Mouse (Mus musculus): ENCODE results near the gene Afmid. TPM values are rescaled to one million over a fixed set of nuclear protein-coding genes. Genes with fewer than 3 reads are reported as not detected.

The Afmid gene
- polyA plus RNA-seq, 1 experiment from 2014 or later: 9.6 TPM

DNA sequence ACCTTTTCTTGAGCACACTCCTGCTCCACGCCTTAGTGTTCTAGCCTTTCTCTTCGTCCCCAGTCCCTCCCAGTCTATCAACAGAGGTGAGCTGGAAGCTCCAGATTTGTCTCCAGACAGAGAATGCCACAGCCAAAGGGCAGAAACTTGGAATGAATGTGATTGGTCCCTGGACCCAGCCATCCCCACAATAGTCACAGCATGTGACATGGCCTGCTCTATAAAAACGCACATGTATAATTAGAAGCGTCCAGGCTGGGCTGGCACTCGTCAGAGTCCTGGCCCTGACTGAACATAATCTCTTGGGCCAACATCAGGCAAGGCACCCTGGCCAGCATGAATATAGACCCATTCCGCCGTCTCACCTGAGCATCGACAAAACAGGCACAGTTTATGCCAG is 6.6 kb upstream of the Afmid start:
- Histone ChIP-seq H3K36me3 (ENCODE audit: control insufficient read depth, insufficient read depth, low read length) (peaks cover 19% of the 10 kb centered on the region), H3K4me2 (ENCODE audit: low read depth, low read length) (no peak overlapping the region), H3K4me3 (ENCODE audit: low read length) (no peak overlapping the region), H3K9me3 (ENCODE audit: control insufficient read depth, low read length) (no peaks in the 10 kb centered on the region), H3K4me1 (ENCODE audit: control insufficient read depth, insufficient read depth, low read length) (peaks cover 33% of the 10 kb centered on the region), H3K27ac (ENCODE audit: low read length) (no peak overlapping the region; the same call in 1 of the 2 replicates), H3K9ac (ENCODE audit: low read depth, low read length) (no peak overlapping the region), H3K27me3 (replicated peaks; ENCODE audit: control insufficient read depth, insufficient read depth, low read length) (no peaks in the 10 kb centered on the region)
- no peak for ATAC-seq
- WGBS: 75% methylated on average over 8 of the region's 8 CpGs

DNA sequence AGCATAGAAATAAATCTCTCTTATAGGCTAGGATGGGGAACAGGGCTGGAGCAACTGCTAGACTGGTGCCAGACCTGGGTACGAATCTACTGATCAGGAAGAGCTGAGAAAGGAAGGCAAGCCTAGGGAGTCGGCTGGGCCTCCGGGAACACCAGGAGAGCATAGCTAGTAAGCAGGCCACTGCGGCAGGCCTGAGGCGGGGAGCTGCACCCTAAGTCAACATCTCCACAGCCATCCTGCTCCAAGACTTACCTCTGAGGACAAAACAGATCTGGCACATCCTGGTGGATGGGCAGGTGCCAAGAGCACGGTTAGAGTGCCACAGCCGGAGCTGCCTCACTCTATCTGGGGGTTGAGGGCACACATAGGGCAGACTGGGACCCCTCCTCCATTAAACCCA is 5.6 kb upstream of the Afmid start:
- no peak for ATAC-seq
- Histone ChIP-seq H3K9ac (ENCODE audit: low read depth, low read length) (no peak overlapping the region), H3K27me3 (replicated peaks; ENCODE audit: control insufficient read depth, insufficient read depth, low read length) (no peaks in the 10 kb centered on the region), H3K9me3 (ENCODE audit: control insufficient read depth, low read length) (no peaks in the 10 kb centered on the region), H3K36me3 (ENCODE audit: control insufficient read depth, insufficient read depth, low read length) (peaks cover 19% of the 10 kb centered on the region), H3K27ac (ENCODE audit: low read length) (no peak overlapping the region), H3K4me3 (ENCODE audit: low read length) (no peak overlapping the region), H3K4me2 (ENCODE audit: low read depth, low read length) (no peak overlapping the region), H3K4me1 (ENCODE audit: control insufficient read depth, insufficient read depth, low read length) (peaks cover 37% of the 10 kb centered on the region)
- 82% methylated on average over 7 of the region's 7 CpGs for WGBS

DNA sequence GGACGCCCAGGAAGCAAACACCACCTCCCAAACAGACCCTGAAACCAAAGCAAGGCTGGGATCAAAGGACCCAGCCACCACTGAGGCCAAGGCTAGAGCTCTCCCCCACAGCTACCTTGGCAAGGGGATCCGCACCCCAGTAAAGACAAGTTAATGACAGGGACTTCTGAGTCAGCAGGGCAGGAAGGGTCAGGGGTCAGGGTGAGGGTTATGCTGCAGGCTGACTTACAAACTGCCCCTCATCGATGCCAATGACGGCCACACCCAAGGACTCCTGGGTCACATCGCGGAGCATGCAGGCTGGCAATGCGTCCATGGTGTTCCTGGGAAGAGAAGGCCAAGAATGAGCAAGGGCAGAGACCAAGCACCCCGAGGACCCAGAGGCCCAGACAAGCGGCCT is 3.9 kb upstream of the Afmid start:
- H3K9ac ChIP-seq (ENCODE audit: low read depth, low read length): 0 out of 2 replicates have a peak overlapping the region, but pooled peaks have one; percentile 13
- no peaks in the 10 kb centered on the region for H3K9me3 ChIP-seq (ENCODE audit: control insufficient read depth, low read length)
- no peak overlapping the region for H3K4me2 ChIP-seq (ENCODE audit: low read depth, low read length)
- H3K36me3 ChIP-seq (ENCODE audit: control insufficient read depth, insufficient read depth, low read length): peaks cover 15% of the 10 kb centered on the region
- no peak overlapping the region for H3K27ac ChIP-seq (ENCODE audit: low read length)
- no peak for ATAC-seq
- H3K4me1 ChIP-seq (ENCODE audit: control insufficient read depth, insufficient read depth, low read length): peaks cover 34% of the 10 kb centered on the region
- no peaks in the 10 kb centered on the region for H3K27me3 ChIP-seq (replicated peaks; ENCODE audit: control insufficient read depth, insufficient read depth, low read length)
- no peak overlapping the region for H3K4me3 ChIP-seq (ENCODE audit: low read length)
- WGBS: 84% methylated on average over 9 of the region's 9 CpGs

DNA sequence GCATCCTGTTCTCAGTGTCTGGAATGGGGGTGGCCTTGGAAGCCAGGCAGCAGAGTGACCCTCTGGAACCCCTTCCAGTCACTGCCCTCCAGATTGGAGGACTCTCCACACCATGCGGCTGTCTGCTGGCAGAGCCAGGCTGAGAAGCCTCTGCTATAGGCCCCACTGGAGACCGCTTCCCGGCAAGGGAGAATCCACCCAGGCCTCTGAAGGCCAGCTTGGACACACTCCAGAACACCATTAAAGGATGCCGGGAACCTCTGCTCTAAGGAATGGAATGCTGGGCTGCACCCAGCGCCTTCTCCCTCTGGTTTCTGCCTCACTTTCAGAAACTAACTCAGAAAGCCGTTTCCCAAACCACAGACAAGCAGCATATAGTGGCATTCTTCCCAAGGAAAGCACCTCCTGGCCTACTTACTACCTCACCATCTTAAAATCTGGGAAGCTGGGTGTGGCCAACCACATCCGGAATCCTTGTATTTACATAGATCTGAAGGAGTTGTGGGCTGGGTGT is 2.9 kb upstream of the Afmid start:
- Histone ChIP-seq H3K9ac (ENCODE audit: low read depth, low read length) (peak overlapping the region; percentile 50), H3K27ac (ENCODE audit: low read length) (peak overlapping the region; percentile 78), H3K36me3 (ENCODE audit: control insufficient read depth, insufficient read depth, low read length) (peaks cover 10% of the 10 kb centered on the region), H3K4me3 (ENCODE audit: low read length) (no peak overlapping the region), H3K4me2 (ENCODE audit: low read depth, low read length) (no peak overlapping the region), H3K4me1 (ENCODE audit: control insufficient read depth, insufficient read depth, low read length) (peaks cover 39% of the 10 kb centered on the region), H3K9me3 (ENCODE audit: control insufficient read depth, low read length) (no peaks in the 10 kb centered on the region), H3K27me3 (replicated peaks; ENCODE audit: control insufficient read depth, insufficient read depth, low read length) (no peaks in the 10 kb centered on the region)
- WGBS: 52% methylated on average over 7 of the region's 7 CpGs
- no peak for ATAC-seq

DNA sequence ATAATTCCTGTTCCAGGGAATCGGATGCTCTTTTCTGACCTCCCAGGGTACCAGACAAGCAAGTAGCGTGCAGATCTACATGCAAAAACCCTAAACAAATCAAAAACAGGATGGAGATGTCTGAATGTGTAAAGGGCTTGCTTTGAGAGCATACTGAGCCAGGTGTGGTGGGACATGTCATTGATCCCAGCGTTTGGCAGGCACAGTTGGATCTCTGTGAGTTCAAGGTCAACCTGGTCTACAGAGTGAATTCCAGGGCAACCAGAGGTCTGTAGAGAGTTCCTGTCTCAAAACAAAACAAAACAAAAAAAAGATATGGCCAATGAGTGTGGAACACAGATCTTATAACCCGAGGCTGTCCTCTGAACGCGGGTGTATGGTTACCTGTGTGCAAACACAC is 2.3 kb upstream of the Afmid start:
- no peaks in the 10 kb centered on the region for H3K9me3 ChIP-seq (ENCODE audit: control insufficient read depth, low read length)
- peak overlapping the region; percentile 78 for H3K27ac ChIP-seq (ENCODE audit: low read length)
- peaks cover 46% of the 10 kb centered on the region for H3K4me1 ChIP-seq (ENCODE audit: control insufficient read depth, insufficient read depth, low read length)
- H3K27me3 ChIP-seq (replicated peaks; ENCODE audit: control insufficient read depth, insufficient read depth, low read length): no peaks in the 10 kb centered on the region
- peak overlapping the region; percentile 67; the same call in 1 of the 2 replicates for H3K9ac ChIP-seq (ENCODE audit: low read depth, low read length)
- WGBS: 85% methylated on average over 6 of the region's 6 CpGs
- peak overlapping the region; percentile 89; the same call in 1 of the 2 replicates for H3K4me2 ChIP-seq (ENCODE audit: low read depth, low read length)
- ATAC-seq: no peak
- no peak overlapping the region for H3K4me3 ChIP-seq (ENCODE audit: low read length)
- H3K36me3 ChIP-seq (ENCODE audit: control insufficient read depth, insufficient read depth, low read length): peaks cover 10% of the 10 kb centered on the region

DNA sequence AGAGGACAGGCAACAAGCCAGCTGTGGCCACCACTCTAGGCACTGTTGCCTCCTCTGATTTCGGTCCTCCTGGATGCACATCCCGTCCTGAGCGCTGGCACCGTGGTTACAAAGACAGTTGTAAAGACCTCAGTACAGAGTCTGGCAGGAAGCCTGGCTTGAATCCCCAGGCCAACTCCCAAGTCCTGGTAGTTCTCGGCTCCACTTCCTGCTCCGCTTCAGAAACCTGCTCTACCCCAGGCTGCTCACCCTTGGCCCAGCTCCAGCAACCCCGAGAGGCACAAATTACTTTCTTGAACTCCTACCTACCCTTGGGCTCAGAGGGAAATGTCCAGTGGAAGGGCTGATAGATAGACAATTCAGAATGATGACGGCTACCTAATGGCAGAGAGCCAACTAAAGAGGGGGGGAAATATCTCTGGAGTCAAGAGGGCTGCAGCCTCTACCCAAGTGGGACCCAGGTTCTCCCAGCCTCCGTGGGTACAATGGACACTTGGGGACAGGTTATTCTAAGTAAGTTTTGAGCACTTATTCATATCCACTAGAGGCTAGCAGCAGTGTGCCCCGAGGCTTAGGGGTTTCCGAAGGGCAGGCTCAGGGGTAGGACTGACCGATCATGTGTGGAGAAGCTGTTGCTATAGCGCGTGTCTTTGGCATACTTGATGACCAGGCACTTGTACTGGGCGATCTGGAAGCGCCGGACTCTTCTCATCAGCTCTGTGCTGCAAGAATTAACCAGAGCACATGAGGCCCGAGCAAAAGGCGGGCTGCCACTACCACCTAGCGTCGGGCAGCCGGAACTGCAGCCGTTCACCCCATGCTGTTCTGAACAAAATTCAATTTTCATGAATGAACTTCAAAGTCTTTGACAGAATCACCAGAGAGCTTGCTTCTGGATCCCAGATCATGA is 1.4 kb upstream of the Afmid start:
- peaks cover 52% of the 10 kb centered on the region for H3K4me1 ChIP-seq (ENCODE audit: control insufficient read depth, insufficient read depth, low read length)
- H3K4me2 ChIP-seq (ENCODE audit: low read depth, low read length): peak overlapping the region; percentile 89
- H3K36me3 ChIP-seq (ENCODE audit: control insufficient read depth, insufficient read depth, low read length): peaks cover 10% of the 10 kb centered on the region
- ATAC-seq: peak; percentile 52
- no peaks in the 10 kb centered on the region for H3K9me3 ChIP-seq (ENCODE audit: control insufficient read depth, low read length)
- H3K27ac ChIP-seq (ENCODE audit: low read length): peak overlapping the region; percentile 81
- H3K27me3 ChIP-seq (replicated peaks; ENCODE audit: control insufficient read depth, insufficient read depth, low read length): no peaks in the 10 kb centered on the region
- H3K9ac ChIP-seq (ENCODE audit: low read depth, low read length): peak overlapping the region; percentile 84
- 10% methylated on average over 23 of the region's 23 CpGs for WGBS
- H3K4me3 ChIP-seq (ENCODE audit: low read length): peak overlapping the region; percentile 65

DNA sequence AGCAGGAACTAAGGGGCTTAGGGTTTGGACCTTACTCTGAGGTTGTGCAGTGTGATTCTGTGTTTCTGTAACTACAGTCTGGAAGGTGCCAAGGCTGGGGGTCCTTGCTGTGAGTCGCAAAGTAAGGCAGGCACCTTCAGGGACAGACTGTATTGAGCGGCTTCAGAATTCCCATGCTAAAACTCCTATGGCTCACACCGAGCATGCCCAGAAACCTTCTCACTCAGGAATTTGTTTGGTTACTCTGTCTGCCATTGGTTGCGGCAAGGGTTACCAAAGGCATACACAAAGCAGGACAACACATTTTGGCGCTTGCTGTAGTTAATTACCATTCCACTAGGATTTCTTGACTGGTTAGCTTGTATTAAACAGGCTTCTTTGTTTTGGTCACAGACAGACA is 440 bp downstream of the Afmid start:
- Histone ChIP-seq H3K4me2 (ENCODE audit: low read depth, low read length) (peak overlapping the region; percentile 89), H3K27ac (ENCODE audit: low read length) (peak overlapping the region; percentile 91), H3K36me3 (ENCODE audit: control insufficient read depth, insufficient read depth, low read length) (peaks cover 7% of the 10 kb centered on the region), H3K9ac (ENCODE audit: low read depth, low read length) (peak overlapping the region; percentile 84), H3K27me3 (replicated peaks; ENCODE audit: control insufficient read depth, insufficient read depth, low read length) (no peaks in the 10 kb centered on the region), H3K4me1 (ENCODE audit: control insufficient read depth, insufficient read depth, low read length) (peaks cover 68% of the 10 kb centered on the region), H3K4me3 (ENCODE audit: low read length) (peak overlapping the region; percentile 65), H3K9me3 (ENCODE audit: control insufficient read depth, low read length) (no peaks in the 10 kb centered on the region)
- 0 out of 2 replicates have a peak, but pooled peaks have one; percentile 2 for ATAC-seq
- WGBS: 8% methylated on average over 5 of the region's 5 CpGs

DNA sequence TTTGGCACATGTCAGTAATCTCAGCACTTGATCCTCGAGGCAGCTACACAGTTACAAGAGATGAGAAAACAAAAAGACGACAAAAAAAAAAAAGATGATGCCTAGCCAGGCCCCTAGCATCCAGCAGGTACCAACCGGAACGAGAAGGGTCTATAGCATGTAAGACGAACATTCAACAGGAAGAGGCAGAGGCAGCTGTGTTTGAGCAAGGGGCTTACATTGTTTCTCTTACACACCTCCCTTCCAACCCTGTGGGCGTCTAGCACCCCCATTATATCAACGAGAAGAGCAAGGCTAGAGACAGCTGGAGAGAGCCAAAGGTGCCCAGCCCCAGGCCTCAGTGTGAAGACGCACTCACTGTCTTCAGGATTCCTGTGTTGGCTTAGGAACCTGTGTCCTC is 1.2 kb downstream of the Afmid start:
- no peaks in the 10 kb centered on the region for H3K27me3 ChIP-seq (replicated peaks; ENCODE audit: control insufficient read depth, insufficient read depth, low read length)
- H3K36me3 ChIP-seq (ENCODE audit: control insufficient read depth, insufficient read depth, low read length): no peaks in the 10 kb centered on the region
- peaks cover 63% of the 10 kb centered on the region for H3K4me1 ChIP-seq (ENCODE audit: control insufficient read depth, insufficient read depth, low read length)
- H3K4me3 ChIP-seq (ENCODE audit: low read length): peak overlapping the region; percentile 2; the same call in 1 of the 2 replicates
- no peaks in the 10 kb centered on the region for H3K9me3 ChIP-seq (ENCODE audit: control insufficient read depth, low read length)
- no peak for ATAC-seq
- 54% methylated on average over 8 of the region's 8 CpGs for WGBS
- H3K9ac ChIP-seq (ENCODE audit: low read depth, low read length): peak overlapping the region; percentile 84
- H3K4me2 ChIP-seq (ENCODE audit: low read depth, low read length): peak overlapping the region; percentile 89
- peak overlapping the region; percentile 98 for H3K27ac ChIP-seq (ENCODE audit: low read length)

DNA sequence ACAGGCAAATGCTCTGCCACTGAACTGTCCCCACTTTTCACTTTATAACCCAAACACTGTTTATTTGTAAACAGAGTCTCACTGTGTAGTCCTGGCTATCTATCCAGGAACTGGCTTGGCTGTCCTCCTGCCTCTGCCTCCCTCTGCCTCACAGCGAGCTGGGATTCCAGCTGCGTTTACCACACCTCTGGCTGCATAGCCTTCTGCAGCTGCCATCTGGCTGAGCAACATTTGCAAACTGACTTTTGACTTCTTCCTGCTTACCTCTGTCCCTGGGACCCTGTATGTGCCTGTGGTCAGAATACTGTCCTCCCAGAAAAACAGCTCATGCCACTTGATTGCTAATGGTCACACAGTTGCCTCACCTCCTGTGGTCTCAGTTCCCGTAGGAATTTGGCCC is 1.7 kb downstream of the Afmid start:
- peak overlapping the region; percentile 84 for H3K9ac ChIP-seq (ENCODE audit: low read depth, low read length)
- no peak for ATAC-seq
- WGBS: 46% methylated on average over 3 of the region's 3 CpGs
- H3K27ac ChIP-seq (ENCODE audit: low read length): peak overlapping the region; percentile 98
- peak overlapping the region; percentile 89 for H3K4me2 ChIP-seq (ENCODE audit: low read depth, low read length)
- H3K9me3 ChIP-seq (ENCODE audit: control insufficient read depth, low read length): no peaks in the 10 kb centered on the region
- H3K27me3 ChIP-seq (replicated peaks; ENCODE audit: control insufficient read depth, insufficient read depth, low read length): no peaks in the 10 kb centered on the region
- no peaks in the 10 kb centered on the region for H3K36me3 ChIP-seq (ENCODE audit: control insufficient read depth, insufficient read depth, low read length)
- H3K4me3 ChIP-seq (ENCODE audit: low read length): peak overlapping the region; percentile 1; the same call in 1 of the 2 replicates
- peaks cover 66% of the 10 kb centered on the region for H3K4me1 ChIP-seq (ENCODE audit: control insufficient read depth, insufficient read depth, low read length)

Measured in intestine, embryonic 16.5 days (tissue).